Mouse (Mus musculus) heart, embryonic 10.5 days (tissue): Measurements from ENCODE around the gene Apoc2. TPM values are rescaled to one million over a fixed set of nuclear protein-coding genes. Genes with fewer than 3 reads are reported as not detected.

ENCODE experiments used
- DNase-seq: peaks from one replicate; pipeline ENCODE4 v3.0.0-alpha.2; 2017; ENCODE audit warnings: low spot score
- H3K27ac ChIP-seq: fragments of 300-500 bp; sonication (generic); 2 replicates; pipeline ENCODE4 v1.5.1; 2016; ENCODE audit warnings: mild to moderate bottlenecking
- H3K27me3 ChIP-seq: fragments of 300-500 bp; sonication (generic); 2 replicates; pipeline ENCODE4 v1.6.1; 2016; ENCODE audit warnings: mild to moderate bottlenecking; ENCODE audit not compliant: poor library complexity, insufficient read depth, severe bottlenecking
- H3K36me3 ChIP-seq: fragments of 300-500 bp; sonication (generic); 2 replicates; pipeline ENCODE4 v1.6.1; 2016; ENCODE audit warnings: mild to moderate bottlenecking, moderate library complexity
- H3K4me1 ChIP-seq: fragments of 300-500 bp; sonication (generic); 2 replicates; pipeline ENCODE4 v1.6.1; 2016; ENCODE audit warnings: mild to moderate bottlenecking
- H3K4me3 ChIP-seq: fragments of 300-500 bp; sonication (generic); 2 replicates; pipeline ENCODE4 v1.5.1; 2016; ENCODE audit warnings: mild to moderate bottlenecking, moderate library complexity
- H3K9me3 ChIP-seq: fragments of 300-500 bp; sonication (generic); 2 replicates; pipeline ENCODE4 v1.6.1; 2016; ENCODE audit warnings: mild to moderate bottlenecking, moderate library complexity
- WGBS: fragments of 180-500 bp; shearing (Covaris S2); methylation state at CpG from one replicate; pipeline ENCODE4 v1.1.7; 2016; 5-methylcytosine and 5-hydroxymethylcytosine counted together
- polyA plus RNA-seq: library from polyadenylated mRNA; unstranded; fragments of >200 nt; fragmentation: Nextera tagmentation; extraction: Ambion mirVana; gene quantifications from 2 replicates; pipeline ENCODE4 v1.2.1, GENCODE M21; 2016

Apoc2 gene
- polyA plus RNA-seq, 1 experiment from 2014 or later: 10.8 TPM

- WGBS: under 1% methylated on average over 63 of the region's 63 CpGs
- H3K9me3 ChIP-seq: no peaks in the 10 kb centered on the region
- H3K27me3 ChIP-seq: no peaks in the 10 kb centered on the region
- peak within 1 kb of the TSS; percentile 94 for H3K27ac ChIP-seq
- peaks cover 33% of the 10 kb centered on the region for H3K4me1 ChIP-seq
- peaks cover 16% of the 10 kb centered on the region for H3K36me3 ChIP-seq
- H3K4me3 ChIP-seq: peak within 1 kb of the TSS; percentile 100
- peak; percentile 98 for DNase-seq
Observed at GRCm38 (mm10) chr7:19664955-19665841, 12.5 kb downstream of the Apoc2 start, which contains the start of gene Clptm1. Clptm1 (minus strand) TSS chr7:19665033.

GRCm38 (mm10) chr7:19664455-19664954, 13.2 kb downstream of the Apoc2 start:
- under 1% methylated on average over 37 of the region's 37 CpGs for WGBS
- peak overlapping the region; percentile 94 for H3K27ac ChIP-seq
- DNase-seq: no peak
- H3K27me3 ChIP-seq: no peaks in the 10 kb centered on the region
- no peaks in the 10 kb centered on the region for H3K9me3 ChIP-seq
- peaks cover 33% of the 10 kb centered on the region for H3K4me1 ChIP-seq
- H3K36me3 ChIP-seq: peaks cover 22% of the 10 kb centered on the region
- H3K4me3 ChIP-seq: peak overlapping the region; percentile 100

- peaks cover 27% of the 10 kb centered on the region for H3K36me3 ChIP-seq
- no peaks in the 10 kb centered on the region for H3K9me3 ChIP-seq
- WGBS: 15% methylated on average over 8 of the region's 8 CpGs
- H3K4me3 ChIP-seq: peak overlapping the region; percentile 100
- H3K27ac ChIP-seq: peak overlapping the region; percentile 94
- peaks cover 29% of the 10 kb centered on the region for H3K4me1 ChIP-seq
- no peak for DNase-seq
- no peaks in the 10 kb centered on the region for H3K27me3 ChIP-seq
Observed at GRCm38 (mm10) chr7:19663940-19664339, 13.8 kb downstream of the Apoc2 start.

GRCm38 (mm10) chr7:19652614-19653013, 25.1 kb downstream of the Apoc2 start:
- DNase-seq: no peak
- H3K4me1 ChIP-seq: peaks cover 13% of the 10 kb centered on the region; the same call in 1 of the 2 replicates
- H3K9me3 ChIP-seq: no peaks in the 10 kb centered on the region
- no peak overlapping the region for H3K4me3 ChIP-seq
- WGBS: 63% methylated on average over 2 of the region's 2 CpGs
- H3K27ac ChIP-seq: no peak overlapping the region
- peaks cover 84% of the 10 kb centered on the region for H3K36me3 ChIP-seq
- H3K27me3 ChIP-seq: no peaks in the 10 kb centered on the region

GRCm38 (mm10) chr7:19651063-19651786, 26.5 kb downstream of the Apoc2 start:
- H3K36me3 ChIP-seq: peaks cover 92% of the 10 kb centered on the region
- no peaks in the 10 kb centered on the region for H3K27me3 ChIP-seq
- no peak overlapping the region for H3K27ac ChIP-seq
- H3K9me3 ChIP-seq: no peaks in the 10 kb centered on the region
- H3K4me3 ChIP-seq: no peak overlapping the region
- WGBS: 85% methylated on average over 6 of the region's 6 CpGs
- peaks cover 5% of the 10 kb centered on the region; the same call in 1 of the 2 replicates for H3K4me1 ChIP-seq
- DNase-seq: no peak

GRCm38 (mm10) chr7:19641223-19641622, 36.5 kb downstream of the Apoc2 start:
- Histone ChIP-seq H3K9me3 (no peaks in the 10 kb centered on the region), H3K4me1 (no peaks in the 10 kb centered on the region), H3K36me3 (peaks cover 99% of the 10 kb centered on the region), H3K27ac (no peak overlapping the region), H3K27me3 (no peaks in the 10 kb centered on the region), H3K4me3 (no peak overlapping the region)
- DNase-seq: no peak
- 89% methylated on average over 4 of the region's 4 CpGs for WGBS

- H3K36me3 ChIP-seq: peaks cover 87% of the 10 kb centered on the region
- H3K27ac ChIP-seq: no peak overlapping the region
- no peak for DNase-seq
- no peaks in the 10 kb centered on the region for H3K27me3 ChIP-seq
- H3K9me3 ChIP-seq: no peaks in the 10 kb centered on the region
- peaks cover 4% of the 10 kb centered on the region; the same call in 1 of the 2 replicates for H3K4me1 ChIP-seq
- 89% methylated on average over 11 of the region's 11 CpGs for WGBS
- no peak overlapping the region for H3K4me3 ChIP-seq
Observed at GRCm38 (mm10) chr7:19635074-19635827, 42.5 kb downstream of the Apoc2 start.

- Histone ChIP-seq H3K27me3 (no peaks in the 10 kb centered on the region), H3K4me1 (peaks cover 4% of the 10 kb centered on the region; the same call in 1 of the 2 replicates), H3K36me3 (peaks cover 81% of the 10 kb centered on the region), H3K4me3 (no peak overlapping the region), H3K9me3 (no peaks in the 10 kb centered on the region), H3K27ac (no peak overlapping the region)
- DNase-seq: no peak
- 88% methylated on average over 2 of the region's 2 CpGs for WGBS
Observed at GRCm38 (mm10) chr7:19634591-19634990, 43.1 kb downstream of the Apoc2 start.

- DNase-seq: no peak
- WGBS: 92% methylated on average over 15 of the region's 15 CpGs
- Histone ChIP-seq H3K4me3 (peak overlapping the region; percentile 30; the same call in 1 of the 2 replicates), H3K27me3 (no peaks in the 10 kb centered on the region), H3K36me3 (peaks cover 74% of the 10 kb centered on the region), H3K4me1 (peaks cover 4% of the 10 kb centered on the region; the same call in 1 of the 2 replicates), H3K27ac (0 out of 2 replicates have a peak overlapping the region, but pooled peaks have one; percentile 6), H3K9me3 (no peaks in the 10 kb centered on the region)
Observed at GRCm38 (mm10) chr7:19633855-19634254, 43.9 kb downstream of the Apoc2 start.

- no peak for DNase-seq
- Histone ChIP-seq H3K4me3 (peak overlapping the region; percentile 30), H3K27ac (0 out of 2 replicates have a peak overlapping the region, but pooled peaks have one; percentile 6), H3K27me3 (no peaks in the 10 kb centered on the region), H3K36me3 (peaks cover 67% of the 10 kb centered on the region), H3K9me3 (no peaks in the 10 kb centered on the region), H3K4me1 (peaks cover 4% of the 10 kb centered on the region; the same call in 1 of the 2 replicates)
- WGBS: 83% methylated on average over 17 of the region's 17 CpGs
Observed at GRCm38 (mm10) chr7:19633197-19633596, 44.5 kb downstream of the Apoc2 start.

- DNase-seq: no peak
- H3K4me3 ChIP-seq: no peak overlapping the region
- H3K27ac ChIP-seq: no peak overlapping the region
- H3K4me1 ChIP-seq: peaks cover 4% of the 10 kb centered on the region; the same call in 1 of the 2 replicates
- peaks cover 62% of the 10 kb centered on the region for H3K36me3 ChIP-seq
- no peaks in the 10 kb centered on the region for H3K27me3 ChIP-seq
- H3K9me3 ChIP-seq: no peaks in the 10 kb centered on the region
Observed at GRCm38 (mm10) chr7:19632720-19633119, 45.0 kb downstream of the Apoc2 start.

GRCm38 (mm10) chr7:19632275-19632674, 45.5 kb downstream of the Apoc2 start:
- H3K4me3 ChIP-seq: no peak overlapping the region
- no peak overlapping the region for H3K27ac ChIP-seq
- H3K9me3 ChIP-seq: no peaks in the 10 kb centered on the region
- H3K36me3 ChIP-seq: peaks cover 58% of the 10 kb centered on the region
- no peaks in the 10 kb centered on the region for H3K27me3 ChIP-seq
- H3K4me1 ChIP-seq: peaks cover 4% of the 10 kb centered on the region; the same call in 1 of the 2 replicates
- DNase-seq: no peak
